Mouse (Mus musculus): Measurements from ENCODE around the gene Sesn1. TPM values are rescaled to one million over a fixed set of nuclear protein-coding genes. Genes with fewer than 3 reads are reported as not detected.

Gene Sesn1
- polyA plus RNA-seq, 1 experiment from 2014 or later: 36.6 TPM

DNA sequence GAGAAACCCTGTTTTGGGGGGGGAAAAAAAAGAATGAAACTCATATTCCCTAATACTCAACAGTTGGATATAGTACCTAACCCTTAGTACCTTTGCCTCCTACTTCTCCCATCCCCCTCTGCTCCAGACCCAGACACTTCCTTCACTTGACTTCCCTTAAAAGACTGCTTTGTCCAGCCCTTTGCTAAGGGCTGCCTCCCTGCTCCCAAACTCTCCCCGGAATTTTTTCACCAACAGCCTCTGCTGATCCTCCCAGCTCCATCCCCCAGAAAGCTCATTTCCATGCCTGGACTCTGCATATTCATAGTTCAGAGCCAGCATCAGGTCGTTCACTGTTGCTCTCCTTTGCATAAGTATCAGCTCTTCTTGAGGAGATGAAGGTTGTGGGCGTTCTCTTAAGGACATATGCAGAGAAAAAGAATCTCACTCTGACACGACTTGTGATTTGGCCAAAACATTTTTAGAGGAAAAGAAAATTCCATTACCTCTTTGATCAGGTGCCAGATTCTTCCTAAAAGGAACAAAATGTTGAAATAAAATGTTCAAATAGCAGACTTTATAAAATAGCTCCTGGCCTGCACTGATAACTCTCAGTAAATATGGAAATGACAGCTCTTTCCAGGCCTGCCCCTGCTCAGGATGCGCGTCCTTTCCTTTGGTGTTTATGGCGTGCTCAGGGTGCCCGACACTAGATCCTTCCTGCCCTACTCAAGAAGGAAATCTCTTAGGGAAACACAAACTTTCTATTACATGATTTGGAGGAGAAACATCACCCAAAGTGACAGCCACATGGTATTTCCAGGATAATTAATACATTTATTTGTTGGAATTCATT is 74.2 kb downstream of the Sesn1 start:
- H3K36me3 ChIP-seq (ENCODE audit: insufficient read depth, low read length): no peaks in the 10 kb centered on the region
- H3K27me3 ChIP-seq (replicated peaks; ENCODE audit: insufficient read depth, low read length): no peaks in the 10 kb centered on the region
- no peaks in the 10 kb centered on the region for H3K9me3 ChIP-seq (ENCODE audit: low read length)
- H3K27ac ChIP-seq (ENCODE audit: low read length): 0 out of 2 replicates have a peak overlapping the region, but pooled peaks have one; percentile 26
- H3K4me3 ChIP-seq (ENCODE audit: low read depth, low read length): no peak overlapping the region
- no peak overlapping the region for H3K4me2 ChIP-seq (replicated peaks; ENCODE audit: low read depth, low read length)
- WGBS: 32% methylated on average over 8 of the region's 8 CpGs
- DNase-seq (ENCODE audit: low spot score) (peak; percentile 23), ATAC-seq (no peak)
- H3K9ac ChIP-seq (replicated peaks; ENCODE audit: low read depth): no peak overlapping the region
- H3K4me1 ChIP-seq (ENCODE audit: insufficient read depth, low read depth, low read length): peaks cover 5% of the 10 kb centered on the region
- TF ChIP-seq CTCF (IDR thresholded peaks at IDR 0.05) (no peak), EP300 (IDR thresholded peaks at IDR 0.05) (peak; percentile 48; the same call in 1 of the 2 replicates)

DNA sequence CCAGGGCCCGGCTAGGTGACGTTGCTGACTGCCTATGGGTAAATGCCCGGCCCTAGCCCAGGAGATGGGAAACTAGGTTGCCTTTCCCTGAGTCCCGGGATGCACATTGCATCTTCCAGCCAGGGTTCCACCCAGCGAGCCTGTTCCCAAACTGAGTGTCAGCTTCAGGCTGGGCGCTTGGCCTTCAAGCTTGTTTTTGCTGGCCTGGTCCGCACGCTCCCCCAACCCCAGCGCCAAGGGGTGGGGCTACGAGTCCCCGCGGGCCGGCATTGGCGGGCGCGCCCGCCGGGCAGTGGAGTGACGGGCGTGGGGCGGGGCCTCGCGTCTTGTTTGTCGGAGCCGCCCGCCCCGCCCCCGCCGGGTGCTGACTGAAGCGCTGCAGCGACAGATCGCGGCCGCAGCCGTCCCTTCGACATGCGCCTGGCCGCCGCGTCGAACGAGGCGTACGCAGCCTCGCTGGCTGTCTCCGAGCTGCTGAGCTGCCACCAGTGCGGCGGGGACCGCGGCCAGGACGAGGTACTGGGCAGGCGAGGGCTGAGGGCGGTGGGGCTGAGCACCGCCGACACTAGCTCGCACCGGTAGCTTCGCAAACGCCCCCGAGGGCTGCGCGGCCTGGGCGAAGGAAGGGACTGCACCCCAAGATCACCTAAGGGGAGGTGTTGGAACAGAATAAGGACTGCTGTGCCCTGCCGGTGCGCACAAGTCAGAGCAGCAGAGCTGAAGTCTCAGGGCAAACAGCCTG is 77.5 kb downstream of the Sesn1 start:
- no peak for TF ChIP-seq EP300 (IDR thresholded peaks at IDR 0.05)
- TF ChIP-seq CTCF (IDR thresholded peaks at IDR 0.05): 0 out of 2 replicates have a peak, but pooled peaks have one; percentile 27
- Histone ChIP-seq H3K27me3 (replicated peaks; ENCODE audit: insufficient read depth, low read length) (no peaks in the 10 kb centered on the region), H3K4me3 (ENCODE audit: low read depth, low read length) (peak overlapping the region; percentile 70), H3K9me3 (ENCODE audit: low read length) (no peaks in the 10 kb centered on the region), H3K4me1 (ENCODE audit: insufficient read depth, low read depth, low read length) (peaks cover 5% of the 10 kb centered on the region), H3K9ac (replicated peaks; ENCODE audit: low read depth) (peak overlapping the region; percentile 80), H3K4me2 (replicated peaks; ENCODE audit: low read depth, low read length) (peak overlapping the region; percentile 85), H3K27ac (ENCODE audit: low read length) (peak overlapping the region; percentile 95), H3K36me3 (ENCODE audit: insufficient read depth, low read length) (no peaks in the 10 kb centered on the region)
- WGBS: under 1% methylated on average over 53 of the region's 65 CpGs
- ATAC-seq: peak; percentile 99
- peak; percentile 99 for DNase-seq (ENCODE audit: low spot score)

DNA sequence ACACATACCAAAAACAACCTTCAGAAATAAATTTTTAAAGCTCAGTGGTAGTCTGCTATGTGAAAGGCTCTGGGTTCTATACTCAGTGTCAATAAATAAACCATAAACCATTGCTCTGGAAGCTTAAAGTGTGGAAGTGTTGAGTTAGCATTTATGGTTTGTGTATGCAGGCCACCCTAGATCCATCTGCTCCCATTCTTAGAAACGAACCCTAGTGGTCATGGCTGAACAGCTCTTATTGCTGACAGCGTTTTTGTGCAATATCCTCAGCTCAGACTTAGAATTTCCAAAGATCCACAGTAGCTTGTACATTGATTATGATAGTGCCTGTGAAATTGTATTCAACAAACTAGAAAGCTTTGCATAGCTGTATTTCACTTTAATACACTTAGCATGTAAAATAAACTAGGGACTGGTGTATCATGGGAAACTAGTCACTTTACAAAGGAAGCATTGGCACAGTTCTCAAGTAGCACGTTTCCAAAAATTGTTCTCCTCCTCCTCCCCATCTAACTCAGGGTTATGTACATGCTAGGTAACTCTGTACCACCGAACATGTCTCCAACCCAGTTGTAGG is 78.7 kb downstream of the Sesn1 start:
- no peak overlapping the region for H3K9ac ChIP-seq (replicated peaks; ENCODE audit: low read depth)
- no peaks in the 10 kb centered on the region for H3K36me3 ChIP-seq (ENCODE audit: insufficient read depth, low read length)
- peak; percentile 70 for TF ChIP-seq CTCF (IDR thresholded peaks at IDR 0.05)
- no peak for TF ChIP-seq EP300 (IDR thresholded peaks at IDR 0.05)
- ATAC-seq: no peak
- H3K9me3 ChIP-seq (ENCODE audit: low read length): no peaks in the 10 kb centered on the region
- H3K4me2 ChIP-seq (replicated peaks; ENCODE audit: low read depth, low read length): peak overlapping the region; percentile 85
- H3K27me3 ChIP-seq (replicated peaks; ENCODE audit: insufficient read depth, low read length): no peaks in the 10 kb centered on the region
- DNase-seq (ENCODE audit: low spot score): peak; percentile 78
- no peak overlapping the region for H3K27ac ChIP-seq (ENCODE audit: low read length)
- H3K4me1 ChIP-seq (ENCODE audit: insufficient read depth, low read depth, low read length): peaks cover 4% of the 10 kb centered on the region
- 23% methylated on average over 4 of the region's 4 CpGs for WGBS
- H3K4me3 ChIP-seq (ENCODE audit: low read depth, low read length): peak overlapping the region; percentile 70

DNA sequence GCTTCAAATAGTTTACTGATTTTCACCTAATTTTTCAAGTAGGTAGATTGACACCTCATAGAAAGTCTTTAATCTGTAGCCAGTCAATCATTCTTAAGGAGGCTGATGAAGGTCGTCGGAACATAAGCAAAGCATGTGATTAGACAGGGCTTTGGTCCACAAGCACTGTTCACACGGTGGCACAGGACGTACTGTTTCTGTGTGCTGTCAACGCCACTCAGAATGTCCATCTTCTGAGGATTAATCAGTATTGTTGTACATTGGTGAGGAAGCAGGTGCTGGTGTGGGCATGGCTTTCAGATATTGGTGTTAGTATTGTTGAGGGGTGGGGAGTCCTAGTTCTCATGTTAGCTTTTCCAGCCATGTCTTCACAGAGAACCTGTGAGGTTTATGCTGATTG is 79.8 kb downstream of the Sesn1 start:
- Histone ChIP-seq H3K4me1 (ENCODE audit: insufficient read depth, low read depth, low read length) (peaks cover 6% of the 10 kb centered on the region; the same call in 1 of the 2 replicates), H3K4me3 (ENCODE audit: low read depth, low read length) (no peak overlapping the region), H3K4me2 (replicated peaks; ENCODE audit: low read depth, low read length) (no peak overlapping the region; the same call in 1 of the 2 replicates), H3K27ac (ENCODE audit: low read length) (no peak overlapping the region), H3K9ac (replicated peaks; ENCODE audit: low read depth) (no peak overlapping the region), H3K36me3 (ENCODE audit: insufficient read depth, low read length) (no peaks in the 10 kb centered on the region), H3K27me3 (replicated peaks; ENCODE audit: insufficient read depth, low read length) (no peaks in the 10 kb centered on the region), H3K9me3 (ENCODE audit: low read length) (no peaks in the 10 kb centered on the region)
- WGBS: 53% methylated on average over 5 of the region's 5 CpGs
- DNase-seq (ENCODE audit: low spot score) (no peak), ATAC-seq (no peak)
- TF ChIP-seq EP300 (IDR thresholded peaks at IDR 0.05) (peak; percentile 66), CTCF (IDR thresholded peaks at IDR 0.05) (no peak)

DNA sequence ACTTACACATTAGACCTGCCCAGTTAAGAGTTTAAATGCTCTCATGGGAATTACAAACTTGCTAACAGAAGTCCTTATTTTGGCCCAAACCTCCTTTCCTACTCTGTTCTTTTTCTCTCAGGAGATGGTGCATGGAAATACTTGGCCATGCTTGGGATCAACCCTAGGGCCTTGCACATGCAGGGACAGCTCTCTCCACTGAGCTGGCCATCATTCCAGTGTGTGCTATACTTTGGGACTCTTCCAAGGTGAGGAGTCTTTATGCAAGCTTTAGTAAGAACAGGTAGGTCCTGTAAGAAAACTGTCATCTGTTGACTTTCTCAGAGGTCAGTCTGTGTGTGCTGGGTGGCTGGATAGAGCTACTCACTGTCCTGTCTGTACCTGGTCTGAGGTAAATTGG is 80.8 kb downstream of the Sesn1 start:
- Histone ChIP-seq H3K9ac (replicated peaks; ENCODE audit: low read depth) (no peak overlapping the region), H3K9me3 (ENCODE audit: low read length) (no peaks in the 10 kb centered on the region), H3K4me3 (ENCODE audit: low read depth, low read length) (no peak overlapping the region), H3K4me1 (ENCODE audit: insufficient read depth, low read depth, low read length) (peaks cover 6% of the 10 kb centered on the region; the same call in 1 of the 2 replicates), H3K4me2 (replicated peaks; ENCODE audit: low read depth, low read length) (no peak overlapping the region), H3K27ac (ENCODE audit: low read length) (no peak overlapping the region), H3K27me3 (replicated peaks; ENCODE audit: insufficient read depth, low read length) (no peaks in the 10 kb centered on the region), H3K36me3 (ENCODE audit: insufficient read depth, low read length) (no peaks in the 10 kb centered on the region)
- TF ChIP-seq EP300 (IDR thresholded peaks at IDR 0.05): no peak
- no peak for TF ChIP-seq CTCF (IDR thresholded peaks at IDR 0.05)
- no peak for ATAC-seq
- no peak for DNase-seq (ENCODE audit: low spot score)

DNA sequence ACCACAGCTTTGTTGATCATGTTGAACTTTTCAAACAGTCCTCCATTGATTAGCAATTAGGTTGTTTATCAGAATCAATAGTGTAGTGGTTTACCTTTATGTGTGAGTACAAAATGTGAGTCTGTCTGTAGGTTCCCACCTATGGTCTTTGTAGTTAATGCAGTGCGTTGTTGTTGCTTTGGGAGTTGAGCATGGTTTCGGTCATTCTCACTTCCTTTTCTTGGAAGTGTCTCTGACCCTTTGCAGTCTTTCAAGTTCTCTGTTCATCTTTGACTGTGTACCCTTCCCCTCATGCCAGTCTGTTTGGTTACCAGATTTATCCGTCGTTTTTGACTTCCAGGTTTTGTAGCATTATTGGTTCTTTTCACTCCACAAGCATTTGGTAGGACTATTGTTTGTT is 81.6 kb downstream of the Sesn1 start:
- no peaks in the 10 kb centered on the region for H3K27me3 ChIP-seq (replicated peaks; ENCODE audit: insufficient read depth, low read length)
- peaks cover 6% of the 10 kb centered on the region; the same call in 1 of the 2 replicates for H3K4me1 ChIP-seq (ENCODE audit: insufficient read depth, low read depth, low read length)
- DNase-seq (ENCODE audit: low spot score): no peak
- WGBS: 86% methylated on average over 4 of the region's 4 CpGs
- no peak overlapping the region for H3K4me3 ChIP-seq (ENCODE audit: low read depth, low read length)
- no peaks in the 10 kb centered on the region for H3K9me3 ChIP-seq (ENCODE audit: low read length)
- TF ChIP-seq EP300 (IDR thresholded peaks at IDR 0.05) (no peak), CTCF (IDR thresholded peaks at IDR 0.05) (no peak)
- no peak overlapping the region for H3K4me2 ChIP-seq (replicated peaks; ENCODE audit: low read depth, low read length)
- H3K36me3 ChIP-seq (ENCODE audit: insufficient read depth, low read length): peaks cover 1% of the 10 kb centered on the region; the same call in 1 of the 2 replicates
- ATAC-seq: no peak
- no peak overlapping the region for H3K9ac ChIP-seq (replicated peaks; ENCODE audit: low read depth)
- no peak overlapping the region for H3K27ac ChIP-seq (ENCODE audit: low read length)
